Mouse (Mus musculus): ENCODE results near the gene Bri3. TPM values are rescaled to one million over a fixed set of nuclear protein-coding genes. Genes with fewer than 3 reads are reported as not detected.

The Bri3 gene
- polyA plus RNA-seq, 1 experiment from 2014 or later = 25.1 TPM

- DNase-seq (no peak), ATAC-seq (ENCODE audit: low read depth) (no peak)
- no peaks in the 10 kb centered on the region for H3K9me3 ChIP-seq (replicated peaks)
- no peaks in the 10 kb centered on the region for H3K27me3 ChIP-seq
- no peak overlapping the region for H3K4me3 ChIP-seq (replicated peaks)
- no peaks in the 10 kb centered on the region for H3K36me3 ChIP-seq
- 66% methylated on average over 10 of the region's 10 CpGs for WGBS (ENCODE audit: insufficient replicate concordance)
- H3K27ac ChIP-seq = no peak overlapping the region
- no peak overlapping the region for H3K9ac ChIP-seq
- H3K4me1 ChIP-seq (replicated peaks) = no peaks in the 10 kb centered on the region
- H3K4me2 ChIP-seq = no peak overlapping the region
Measured at GRCm38 (mm10) chr5:144446475-144447225, 202.4 kb downstream of the Bri3 start.

- Histone ChIP-seq H3K27me3 (no peaks in the 10 kb centered on the region), H3K4me1 (replicated peaks) (no peaks in the 10 kb centered on the region), H3K4me3 (replicated peaks) (no peak overlapping the region), H3K9me3 (replicated peaks) (no peaks in the 10 kb centered on the region), H3K4me2 (no peak overlapping the region), H3K27ac (no peak overlapping the region), H3K9ac (no peak overlapping the region), H3K36me3 (no peaks in the 10 kb centered on the region)
- 52% methylated on average over 8 of the region's 8 CpGs for WGBS (ENCODE audit: insufficient replicate concordance)
- ATAC-seq (ENCODE audit: low read depth) = no peak
- no peak for DNase-seq
Measured at GRCm38 (mm10) chr5:144447226-144447616, 203.0 kb downstream of the Bri3 start.

DNA sequence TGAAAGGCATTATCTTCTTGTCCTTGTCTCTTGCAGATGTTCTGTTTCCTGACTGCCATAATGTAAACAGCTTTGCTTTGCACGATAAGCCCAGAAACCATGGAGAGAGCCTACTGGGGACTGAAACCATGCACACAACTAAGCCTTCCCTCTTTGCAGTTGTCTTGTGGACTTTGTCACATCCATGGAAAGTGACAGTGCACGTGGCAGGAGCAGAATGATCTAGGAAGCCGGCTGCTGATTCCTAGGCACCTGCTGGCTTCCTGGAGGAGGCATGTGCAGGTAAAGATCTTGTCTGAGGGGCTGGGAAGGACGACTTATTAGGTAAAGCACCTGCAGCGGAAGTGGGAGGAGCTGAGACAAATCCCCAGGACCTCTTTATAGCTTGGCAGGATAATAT, 203.7 kb downstream of the Bri3 start:
- ATAC-seq (ENCODE audit: low read depth) (no peak), DNase-seq (no peak)
- Histone ChIP-seq H3K4me3 (replicated peaks) (no peak overlapping the region), H3K27ac (no peak overlapping the region), H3K4me2 (no peak overlapping the region), H3K9ac (no peak overlapping the region), H3K9me3 (replicated peaks) (no peaks in the 10 kb centered on the region), H3K4me1 (replicated peaks) (no peaks in the 10 kb centered on the region), H3K36me3 (no peaks in the 10 kb centered on the region), H3K27me3 (no peaks in the 10 kb centered on the region)
- WGBS (ENCODE audit: insufficient replicate concordance) = 36% methylated on average over 5 of the region's 5 CpGs

GRCm38 (mm10) chr5:144452776-144453455, 208.7 kb downstream of the Bri3 start:
- no peaks in the 10 kb centered on the region for H3K27me3 ChIP-seq
- WGBS (ENCODE audit: insufficient replicate concordance) = 38% methylated on average over 7 of the region's 7 CpGs
- 0 out of 2 replicates have a peak, but pooled peaks cover 7% of the 10 kb centered on the region for H3K9me3 ChIP-seq (replicated peaks)
- no peak overlapping the region for H3K4me2 ChIP-seq
- DNase-seq = no peak
- no peaks in the 10 kb centered on the region for H3K36me3 ChIP-seq
- H3K4me1 ChIP-seq (replicated peaks) = no peaks in the 10 kb centered on the region
- H3K4me3 ChIP-seq (replicated peaks) = no peak overlapping the region
- ATAC-seq (ENCODE audit: low read depth) = no peak
- no peak overlapping the region for H3K27ac ChIP-seq
- no peak overlapping the region for H3K9ac ChIP-seq

- Histone ChIP-seq H3K9ac (no peak overlapping the region), H3K9me3 (replicated peaks) (0 out of 2 replicates have a peak, but pooled peaks cover 16% of the 10 kb centered on the region), H3K36me3 (no peaks in the 10 kb centered on the region), H3K27me3 (no peaks in the 10 kb centered on the region), H3K4me1 (replicated peaks) (no peaks in the 10 kb centered on the region), H3K27ac (no peak overlapping the region), H3K4me2 (no peak overlapping the region), H3K4me3 (replicated peaks) (no peak overlapping the region)
- DNase-seq = no peak
- ATAC-seq (ENCODE audit: low read depth) = no peak
- WGBS (ENCODE audit: insufficient replicate concordance) = 5% methylated on average over 11 of the region's 11 CpGs
Measured at GRCm38 (mm10) chr5:144457623-144458287, 213.5 kb downstream of the Bri3 start.

DNA sequence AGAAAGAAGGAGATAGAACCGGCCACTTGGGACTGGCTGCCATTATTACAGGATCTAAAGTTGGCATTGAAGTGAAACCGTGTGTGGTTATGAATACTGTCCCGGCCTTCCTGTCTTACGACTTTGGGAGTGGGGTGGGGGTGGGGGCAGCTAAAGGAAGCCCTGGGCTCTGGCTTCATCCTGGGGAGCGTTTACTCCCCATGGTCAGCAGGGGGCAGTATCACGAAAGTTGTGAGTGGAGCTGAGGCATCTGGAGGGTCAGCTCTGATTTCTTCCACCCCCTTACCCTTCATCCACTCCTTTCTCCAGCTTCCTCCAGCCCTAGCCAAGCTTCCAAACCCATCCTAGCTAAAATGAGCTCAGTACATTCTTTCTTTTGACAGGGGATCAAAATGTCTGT, 222.8 kb downstream of the Bri3 start:
- Histone ChIP-seq H3K27me3 (no peaks in the 10 kb centered on the region), H3K27ac (no peak overlapping the region), H3K4me3 (replicated peaks) (no peak overlapping the region), H3K9ac (no peak overlapping the region), H3K4me1 (replicated peaks) (no peaks in the 10 kb centered on the region), H3K4me2 (no peak overlapping the region), H3K36me3 (no peaks in the 10 kb centered on the region), H3K9me3 (replicated peaks) (0 out of 2 replicates have a peak, but pooled peaks cover 6% of the 10 kb centered on the region)
- DNase-seq (no peak), ATAC-seq (ENCODE audit: low read depth) (no peak)
- WGBS (ENCODE audit: insufficient replicate concordance) = 43% methylated on average over 6 of the region's 6 CpGs

DNA sequence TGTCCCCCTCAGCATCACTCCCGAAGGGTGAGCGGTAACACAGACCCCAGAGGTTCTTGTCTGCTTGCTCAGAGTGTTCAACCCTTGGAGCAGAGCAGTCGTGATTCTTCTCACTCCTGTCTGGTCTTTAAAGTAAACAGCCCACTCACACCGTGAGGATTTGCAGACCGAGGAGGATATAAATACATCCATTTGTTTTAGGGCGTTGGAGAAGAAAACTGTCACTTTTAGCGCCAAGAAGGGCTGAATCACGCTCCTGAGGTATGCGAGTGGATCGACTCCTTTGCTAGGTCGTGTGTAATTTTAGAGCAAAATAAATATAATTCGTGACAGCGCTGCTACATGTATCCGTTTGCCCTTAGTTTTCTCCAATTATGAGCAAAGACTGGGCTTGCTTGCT, 228.8 kb downstream of the Bri3 start:
- H3K4me2 ChIP-seq = no peak overlapping the region
- peaks cover 9% of the 10 kb centered on the region; the same call in 1 of the 2 replicates for H3K9me3 ChIP-seq (replicated peaks)
- H3K4me1 ChIP-seq (replicated peaks) = no peaks in the 10 kb centered on the region
- DNase-seq (no peak), ATAC-seq (ENCODE audit: low read depth) (no peak)
- no peak overlapping the region for H3K27ac ChIP-seq
- no peaks in the 10 kb centered on the region for H3K27me3 ChIP-seq
- WGBS (ENCODE audit: insufficient replicate concordance) = 61% methylated on average over 14 of the region's 14 CpGs
- H3K36me3 ChIP-seq = no peaks in the 10 kb centered on the region
- no peak overlapping the region for H3K4me3 ChIP-seq (replicated peaks)
- no peak overlapping the region for H3K9ac ChIP-seq

DNA sequence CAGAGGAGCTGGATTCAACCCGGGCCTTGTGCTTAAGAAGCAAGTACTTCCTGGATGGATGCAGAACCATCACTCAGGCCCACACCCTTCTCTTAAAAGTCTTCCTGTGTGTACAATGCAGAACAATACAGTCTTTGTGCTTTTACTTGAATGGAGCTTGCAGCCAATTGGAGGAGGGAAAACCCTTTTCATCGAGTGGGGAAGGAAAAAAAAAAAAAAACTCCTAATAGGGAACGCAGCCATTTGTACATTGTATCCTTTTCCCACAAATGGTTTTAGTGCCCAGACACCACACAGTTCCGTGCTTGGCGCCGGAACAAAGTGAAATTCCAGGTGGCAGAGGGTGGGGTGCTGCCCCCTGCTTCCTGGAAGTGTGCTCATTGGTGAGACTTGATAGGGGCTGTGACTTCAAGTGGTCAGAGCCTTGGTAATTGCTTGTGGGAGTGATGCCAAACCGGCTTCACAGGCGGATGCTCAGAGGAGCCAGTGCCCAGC, 235.5 kb downstream of the Bri3 start:
- Histone ChIP-seq H3K9me3 (replicated peaks) (peaks cover 10% of the 10 kb centered on the region; the same call in 1 of the 2 replicates), H3K27me3 (no peaks in the 10 kb centered on the region), H3K4me1 (replicated peaks) (no peaks in the 10 kb centered on the region), H3K4me2 (no peak overlapping the region), H3K27ac (no peak overlapping the region), H3K4me3 (replicated peaks) (no peak overlapping the region), H3K9ac (no peak overlapping the region), H3K36me3 (no peaks in the 10 kb centered on the region)
- no peak for DNase-seq
- no peak for ATAC-seq (ENCODE audit: low read depth)
- WGBS (ENCODE audit: insufficient replicate concordance) = 51% methylated on average over 8 of the region's 8 CpGs

- H3K4me3 ChIP-seq (replicated peaks) = no peak overlapping the region
- no peaks in the 10 kb centered on the region for H3K4me1 ChIP-seq (replicated peaks)
- DNase-seq = no peak
- H3K9me3 ChIP-seq (replicated peaks) = peaks cover 10% of the 10 kb centered on the region; the same call in 1 of the 2 replicates
- H3K27me3 ChIP-seq = no peaks in the 10 kb centered on the region
- H3K9ac ChIP-seq = no peak overlapping the region
- ATAC-seq (ENCODE audit: low read depth) = no peak
- no peak overlapping the region for H3K4me2 ChIP-seq
- no peaks in the 10 kb centered on the region for H3K36me3 ChIP-seq
- WGBS (ENCODE audit: insufficient replicate concordance) = 51% methylated on average over 16 of the region's 16 CpGs
- H3K27ac ChIP-seq = no peak overlapping the region
Measured at GRCm38 (mm10) chr5:144483659-144484375, 239.6 kb downstream of the Bri3 start.

DNA sequence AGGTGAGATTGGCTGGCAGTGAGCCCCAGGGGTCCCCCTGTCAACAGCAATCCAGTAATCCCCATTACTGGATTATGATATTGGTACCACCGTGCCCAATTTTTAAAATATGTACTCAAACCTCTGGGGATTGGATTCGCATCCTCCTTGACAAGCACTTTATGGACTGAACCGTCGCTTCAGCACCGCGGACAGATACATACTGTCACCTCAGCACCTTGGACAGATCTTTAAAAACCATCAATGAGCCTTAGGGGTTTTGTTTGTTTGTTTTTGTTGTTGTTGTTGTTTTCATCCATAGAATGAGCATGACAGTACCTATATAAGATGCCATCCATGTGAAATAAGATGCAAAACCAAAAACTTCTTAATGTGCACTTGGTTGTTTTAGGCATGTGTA, 247.1 kb downstream of the Bri3 start:
- ATAC-seq (ENCODE audit: low read depth) (no peak), DNase-seq (no peak)
- Histone ChIP-seq H3K4me2 (no peak overlapping the region), H3K9ac (no peak overlapping the region), H3K4me1 (replicated peaks) (no peaks in the 10 kb centered on the region), H3K27ac (no peak overlapping the region), H3K9me3 (replicated peaks) (peaks cover 12% of the 10 kb centered on the region; the same call in 1 of the 2 replicates), H3K4me3 (replicated peaks) (no peak overlapping the region), H3K36me3 (no peaks in the 10 kb centered on the region), H3K27me3 (no peaks in the 10 kb centered on the region)
- 12% methylated on average over 6 of the region's 6 CpGs for WGBS (ENCODE audit: insufficient replicate concordance)
